Mouse (Mus musculus): ENCODE data around the gene Pstpip1. TPM values are rescaled to one million over a fixed set of nuclear protein-coding genes. Genes with fewer than 3 reads are reported as not detected.

Gene Pstpip1
- polyA plus RNA-seq, 1 experiment from 2014 or later: 6.2 TPM

- H3K27me3 ChIP-seq (ENCODE audit: control insufficient read depth, insufficient read depth, low read length): no peaks in the 10 kb centered on the region; the same call in 1 of the 2 replicates
- H3K4me3 ChIP-seq (ENCODE audit: low read length): no peak overlapping the region
- H3K4me2 ChIP-seq (ENCODE audit: low read depth, low read length): no peak overlapping the region
- H3K4me1 ChIP-seq (ENCODE audit: control insufficient read depth, insufficient read depth, low read length): peaks cover 5% of the 10 kb centered on the region
- H3K36me3 ChIP-seq (ENCODE audit: control insufficient read depth, insufficient read depth): no peaks in the 10 kb centered on the region
- no peak for ATAC-seq (replicated peaks; ENCODE audit: extremely low read depth, insufficient read depth, low FRiP score)
- H3K27ac ChIP-seq (ENCODE audit: low read length): no peak overlapping the region
- 57% methylated on average over 4 of the region's 4 CpGs for WGBS
- no peak overlapping the region for H3K9ac ChIP-seq (ENCODE audit: low read length)
- H3K9me3 ChIP-seq (replicated peaks; ENCODE audit: control insufficient read depth, low read length): no peaks in the 10 kb centered on the region
Measured at GRCm38 (mm10) chr9:56177354-56177753, 87.6 kb downstream of the Pstpip1 start.

Other genes starting within 250 kb of the Pstpip1 start
- 8.1 and 8.3 TPM in 2 replicates for gene Scaper, start 151.8 kb upstream of the Pstpip1 start, polyA plus RNA-seq (2015; fragmentation: Nextera tagmentation; extraction: Ambion mirVana)
- gene 4930563M21Rik, start 79.4 kb upstream of the Pstpip1 start, polyA plus RNA-seq (2015; fragmentation: Nextera tagmentation; extraction: Ambion mirVana): not detected in 2 replicates
- gene Rcn2, start 48.1 kb upstream of the Pstpip1 start, polyA plus RNA-seq (2015; fragmentation: Nextera tagmentation; extraction: Ambion mirVana): 119 and 129 TPM in 2 replicates
- 457 and 460 TPM in 2 replicates for gene Tspan3, start 75.5 kb downstream of the Pstpip1 start, polyA plus RNA-seq (2015; fragmentation: Nextera tagmentation; extraction: Ambion mirVana)

Data from heart, embryonic 16.5 days (tissue).